Mouse (Mus musculus) kidney, postnatal 14 days (tissue): ENCODE data around the gene Gm49383.
"Not testable (repeated sequence)": the region's sequence is repeated elsewhere in the genome, so short reads cannot be mapped to it uniquely, and the experiment has no call there.

Experiments
- DNase-seq: peaks from one replicate; pipeline ENCODE4 v3.0.0; 2022; ENCODE audit warnings: mixed read lengths

The Gm49383 gene

GRCm38 (mm10) chr12:69198985-69199384 is 2.1 kb upstream of the Gm49383 start:
- DNase-seq: no peak

- peak; percentile 86 for DNase-seq
Measured at GRCm38 (mm10) chr12:69198164-69198535, 1.2 kb upstream of the Gm49383 start, which contains the start of gene Dnaaf2. Gene Dnaaf2 (minus strand): TSS chr12:69198429.

GRCm38 (mm10) chr12:69197378-69198163 is 667 bp upstream of the Gm49383 start:
- DNase-seq: peak; percentile 62

- no peak for DNase-seq
Measured at GRCm38 (mm10) chr12:69192637-69193036, 4.3 kb downstream of the Gm49383 start.

GRCm38 (mm10) chr12:69191396-69191795 is 5.5 kb downstream of the Gm49383 start:
- DNase-seq: no peak

GRCm38 (mm10) chr12:69190522-69190921 is 6.4 kb downstream of the Gm49383 start:
- DNase-seq: no peak

- DNase-seq: no peak
Measured at GRCm38 (mm10) chr12:69190074-69190473, 6.8 kb downstream of the Gm49383 start.

GRCm38 (mm10) chr12:69186811-69187471 is 10.0 kb downstream of the Gm49383 start:
- DNase-seq: peak; percentile 54

- no peak for DNase-seq
Measured at GRCm38 (mm10) chr12:69185371-69185770, 11.5 kb downstream of the Gm49383 start.

- peak; percentile 68 for DNase-seq
Measured at GRCm38 (mm10) chr12:69184342-69185295, 12.3 kb downstream of the Gm49383 start.

- DNase-seq: peak; percentile 99
Measured at GRCm38 (mm10) chr12:69183583-69184308, 13.2 kb downstream of the Gm49383 start, which contains the start of the genes Rpl36al and Mgat2. Gene Rpl36al (minus strand): TSS chr12:69184083. Gene Mgat2 (plus strand): TSS chr12:69184157.

GRCm38 (mm10) chr12:69181800-69182199 is 15.1 kb downstream of the Gm49383 start:
- DNase-seq: no peak

GRCm38 (mm10) chr12:69179371-69179770 is 17.5 kb downstream of the Gm49383 start:
- no peak for DNase-seq

GRCm38 (mm10) chr12:69177526-69177925 is 19.4 kb downstream of the Gm49383 start:
- no peak for DNase-seq

GRCm38 (mm10) chr12:69175975-69176374 is 20.9 kb downstream of the Gm49383 start:
- DNase-seq: no peak

GRCm38 (mm10) chr12:69171307-69171706 is 25.6 kb downstream of the Gm49383 start:
- DNase-seq: no peak

- DNase-seq: peak; percentile 90
Measured at GRCm38 (mm10) chr12:69168461-69169106, 28.3 kb downstream of the Gm49383 start, which contains the start of gene Lrr1. Gene Lrr1 (plus strand): TSS chr12:69168814.

- no peak for DNase-seq
Measured at GRCm38 (mm10) chr12:69167656-69168460, 29.0 kb downstream of the Gm49383 start.

GRCm38 (mm10) chr12:69166861-69167581 is 29.9 kb downstream of the Gm49383 start:
- not testable (repeated sequence) for DNase-seq

- no peak for DNase-seq
Measured at GRCm38 (mm10) chr12:69164904-69165303, 32.0 kb downstream of the Gm49383 start.
